Mouse (Mus musculus) mesoderm, embryonic 11.5 days (tissue): ENCODE data around the gene Rps2.
"Not testable (repeated sequence)": the region's sequence is repeated elsewhere in the genome, so short reads cannot be mapped to it uniquely, and the experiment has no call there.

ENCODE experiments used
- DNase-seq: peaks from one replicate; pipeline ENCODE4 v3.0.0-alpha.2; 2012; ENCODE audit warnings: low read depth, low spot score

Gene Rps2

DNA sequence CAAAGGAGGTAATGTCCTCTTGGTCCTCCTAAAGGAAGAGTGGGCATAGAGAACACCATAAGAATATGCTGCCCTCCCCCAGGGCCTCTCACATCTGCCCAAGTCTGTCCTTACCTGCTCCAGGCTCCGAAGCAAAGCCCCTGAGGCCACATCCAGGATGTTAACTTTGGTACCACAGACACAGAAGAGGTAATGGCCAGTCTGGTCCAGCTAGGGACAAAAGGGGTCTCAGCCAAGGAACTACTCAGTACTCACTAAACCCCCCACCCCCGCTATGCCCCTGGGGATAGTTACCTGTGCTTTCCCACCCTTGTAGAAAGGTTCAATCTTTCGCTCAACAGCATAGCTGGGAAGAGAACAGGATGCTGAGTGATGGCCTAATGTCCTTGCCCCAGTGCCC lies 12.1 kb upstream of the Rps2 start:
- DNase-seq: no peak

DNA sequence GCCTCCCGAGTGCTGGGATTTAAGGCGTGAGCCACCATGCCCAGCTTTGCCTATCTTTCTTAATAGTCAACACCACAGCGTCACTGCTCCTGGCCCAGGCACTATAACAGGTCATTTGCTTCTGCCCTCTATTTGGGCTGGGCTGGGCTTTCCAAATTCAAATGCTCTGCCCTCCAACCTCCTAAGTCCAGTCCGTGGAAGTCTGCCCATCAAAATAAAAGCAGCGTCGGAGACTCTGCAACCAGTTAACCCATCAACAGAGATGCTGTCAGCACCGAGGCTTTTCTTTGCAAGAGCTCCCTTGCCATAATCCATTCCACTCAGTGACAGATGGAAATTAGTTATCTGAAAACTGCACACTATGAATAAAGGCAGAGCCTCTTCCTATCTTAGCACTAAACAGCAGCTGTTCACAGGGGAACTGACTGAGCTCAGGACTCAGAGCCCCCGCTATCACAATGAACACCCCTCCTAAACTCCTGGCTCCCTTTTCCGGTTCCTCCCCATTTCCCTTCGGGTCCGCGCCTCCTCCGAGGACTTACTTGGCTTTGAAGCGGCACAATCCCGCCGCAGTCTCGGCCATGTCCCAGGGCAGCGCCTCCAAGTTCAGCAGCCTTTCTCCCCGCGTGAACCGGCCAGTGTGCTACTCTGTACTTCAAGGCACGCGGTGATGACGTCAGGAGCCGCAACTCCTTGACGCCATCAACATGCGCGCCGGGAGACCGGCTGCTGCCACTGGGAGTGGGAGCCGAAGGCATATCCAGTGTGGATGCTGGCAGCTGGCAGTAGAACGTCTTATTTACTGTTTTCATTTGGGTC lies 10.7 kb upstream of the Rps2 start, which contains the start of gene Tbl3:
Gene Tbl3, minus strand, starts transcription at position 679 of the 819 bp plus-strand sequence.
- peak; percentile 94 for DNase-seq

DNA sequence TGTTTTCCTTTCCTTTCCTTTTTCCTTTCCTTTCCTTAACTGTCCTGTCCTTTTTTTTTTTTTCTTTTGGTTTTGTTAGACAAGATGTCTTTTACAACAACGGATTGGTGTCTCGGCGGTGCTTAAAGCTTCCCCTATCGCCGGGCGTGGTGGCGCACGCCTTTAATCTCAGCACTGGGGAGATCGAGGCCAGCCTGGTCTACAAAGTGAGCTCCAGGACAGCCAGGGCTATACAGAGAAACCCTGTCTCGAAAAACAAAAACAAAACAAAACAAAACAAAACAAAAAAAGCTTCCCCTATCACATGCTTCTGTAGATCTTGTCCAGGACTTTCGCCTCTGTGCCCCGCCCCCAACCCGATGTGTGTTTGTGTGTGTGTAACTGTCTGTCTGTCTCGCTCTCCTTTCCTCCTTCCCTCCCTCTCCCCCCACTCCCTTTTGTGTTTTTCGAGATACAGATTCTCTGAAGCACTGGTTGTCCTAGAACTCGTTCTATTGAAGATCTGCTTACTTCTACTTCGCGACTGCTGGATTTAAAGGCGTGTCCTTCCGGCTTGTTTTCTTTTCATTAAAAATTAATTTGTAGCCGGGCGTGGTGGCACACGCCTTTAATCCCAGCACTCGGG lies 10.0 kb upstream of the Rps2 start:
- DNase-seq: no peak

DNA sequence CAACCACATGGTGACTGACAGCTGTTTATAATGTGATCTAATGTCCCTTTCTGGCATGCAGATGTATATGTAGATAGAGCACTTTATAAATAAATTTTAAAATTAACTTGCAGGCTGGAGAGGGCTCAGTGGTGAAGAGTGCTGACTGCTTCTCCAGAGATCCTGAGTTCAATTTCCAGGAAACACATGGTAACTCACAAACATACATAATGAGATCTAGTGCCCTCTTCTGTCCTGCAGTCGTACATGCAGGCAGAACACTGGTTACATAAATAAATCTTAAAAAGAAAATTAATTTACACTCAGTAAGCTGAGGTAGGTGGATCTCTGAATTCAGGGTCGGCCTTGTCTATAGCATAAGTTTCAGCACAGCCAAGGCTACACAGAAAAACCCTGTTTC lies 9.3 kb upstream of the Rps2 start:
- DNase-seq: no peak

DNA sequence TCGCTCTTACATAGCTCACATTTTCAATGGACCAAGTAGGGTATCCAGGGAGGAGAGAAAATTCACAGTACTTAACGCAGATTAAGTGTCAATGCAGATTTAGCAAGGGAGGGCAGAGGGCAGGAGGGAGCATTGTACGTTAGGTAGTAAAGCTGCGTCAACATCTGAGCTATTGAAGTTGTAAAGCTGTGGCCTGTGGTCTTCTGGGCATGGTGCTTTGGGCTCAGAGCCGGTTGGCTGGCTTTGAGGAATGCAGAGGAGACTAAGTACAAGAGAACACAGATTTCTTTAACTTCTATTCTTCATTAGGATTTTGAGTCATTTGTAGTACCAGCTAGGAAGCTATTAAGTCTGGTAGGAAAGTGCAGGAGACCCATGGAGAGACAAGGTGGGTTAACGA lies 2.4 kb upstream of the Rps2 start:
- DNase-seq: no peak

DNA sequence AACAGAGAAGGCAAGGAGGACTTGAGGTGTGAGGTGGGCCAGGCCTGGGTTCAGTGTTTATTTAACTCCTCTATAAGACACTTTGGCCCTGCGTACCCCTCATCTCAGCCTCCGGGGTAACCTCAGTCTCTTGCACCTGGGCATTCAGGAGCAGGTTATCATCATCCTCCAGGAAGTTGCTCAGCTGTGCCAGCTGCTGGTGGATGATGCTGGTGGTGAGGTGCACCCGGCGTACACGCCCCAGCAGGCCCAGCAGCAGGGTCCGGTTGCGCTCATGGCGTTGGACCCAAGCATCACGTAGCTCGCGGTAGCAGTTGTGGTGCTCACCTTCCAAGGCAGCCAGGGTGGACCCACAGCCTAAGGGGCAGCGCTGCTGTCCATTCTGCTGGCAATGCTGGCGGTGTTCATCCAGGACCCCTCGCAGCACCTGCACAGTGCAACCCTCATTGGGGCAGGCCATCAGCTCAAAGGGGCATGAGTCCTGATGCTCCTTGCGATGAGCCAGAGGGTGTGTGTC lies 1.7 kb upstream of the Rps2 start:
- no peak for DNase-seq

DNA sequence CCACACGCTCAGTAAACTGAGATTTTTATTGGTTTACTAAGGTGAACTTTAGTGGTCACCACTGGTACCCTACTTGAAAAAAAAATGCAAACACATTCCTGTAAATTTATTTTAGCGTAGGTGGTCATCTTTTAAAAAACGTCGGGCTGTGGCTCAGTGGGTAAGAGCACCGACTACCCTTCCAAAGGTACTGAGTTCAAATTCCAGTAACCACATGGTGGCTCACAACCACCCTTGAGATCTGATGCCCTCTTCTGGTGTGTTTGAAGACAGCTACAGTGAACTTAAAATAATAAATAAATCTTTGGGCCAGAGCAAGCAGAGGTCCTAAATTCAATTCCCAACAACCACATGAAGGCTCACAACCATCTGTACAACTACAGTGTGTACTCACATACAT lies 1.0 kb downstream of the Rps2 start:
- not testable (repeated sequence) for DNase-seq

DNA sequence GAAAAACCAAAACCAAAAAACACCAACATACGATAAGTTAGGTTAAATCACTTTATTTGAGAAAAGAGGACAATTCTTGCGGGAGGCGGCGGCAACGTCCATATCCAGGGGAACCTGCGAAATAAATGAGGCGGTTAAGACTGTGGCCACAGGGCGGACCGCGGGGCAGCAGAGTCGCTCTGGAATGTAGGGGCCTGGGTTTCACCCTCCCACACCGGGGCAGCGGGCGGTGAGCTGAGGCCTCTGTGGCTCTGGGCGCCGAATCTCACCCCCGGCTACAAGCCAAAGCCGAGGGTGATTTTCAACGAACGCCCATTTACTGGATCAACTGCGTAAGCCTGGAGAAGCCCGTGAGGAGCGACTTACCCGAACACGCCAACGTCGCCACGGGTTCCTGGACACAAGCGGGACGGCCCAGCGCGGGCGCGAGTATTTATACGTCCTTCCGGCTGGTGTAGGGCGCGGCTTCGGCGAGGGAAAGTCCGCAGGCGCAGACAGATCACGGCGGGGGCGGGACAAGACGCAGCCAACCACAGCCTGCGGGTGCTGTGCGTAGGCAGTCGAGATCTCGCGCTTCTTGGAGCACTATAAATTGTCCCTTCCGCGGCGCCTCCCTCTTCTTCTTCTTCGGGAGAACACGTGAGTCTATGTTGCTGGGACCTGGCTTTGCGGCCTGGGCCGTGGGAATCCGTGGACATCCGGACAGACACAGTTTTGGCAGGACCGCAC lies 1.7 kb downstream of the Rps2 start:
- DNase-seq: peak; percentile 99

DNA sequence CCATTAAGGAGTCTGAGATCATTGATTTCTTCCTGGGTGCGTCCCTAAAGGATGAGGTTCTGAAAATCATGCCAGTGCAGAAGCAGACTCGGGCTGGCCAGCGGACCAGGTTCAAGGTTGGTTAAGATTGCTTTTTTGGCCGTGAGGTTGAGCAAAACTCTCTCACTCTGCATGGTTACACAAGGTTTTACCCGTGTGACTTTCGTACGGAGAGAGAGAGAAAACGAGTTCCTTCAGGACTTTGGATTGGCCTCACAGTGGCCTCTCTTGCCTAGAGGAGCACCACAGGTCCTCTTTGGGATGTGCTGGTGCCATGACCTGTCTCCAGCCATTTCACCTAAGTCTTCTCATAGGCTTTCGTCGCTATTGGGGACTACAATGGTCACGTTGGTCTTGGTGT lies 2.7 kb downstream of the Rps2 start:
- DNase-seq: not testable (repeated sequence)

DNA sequence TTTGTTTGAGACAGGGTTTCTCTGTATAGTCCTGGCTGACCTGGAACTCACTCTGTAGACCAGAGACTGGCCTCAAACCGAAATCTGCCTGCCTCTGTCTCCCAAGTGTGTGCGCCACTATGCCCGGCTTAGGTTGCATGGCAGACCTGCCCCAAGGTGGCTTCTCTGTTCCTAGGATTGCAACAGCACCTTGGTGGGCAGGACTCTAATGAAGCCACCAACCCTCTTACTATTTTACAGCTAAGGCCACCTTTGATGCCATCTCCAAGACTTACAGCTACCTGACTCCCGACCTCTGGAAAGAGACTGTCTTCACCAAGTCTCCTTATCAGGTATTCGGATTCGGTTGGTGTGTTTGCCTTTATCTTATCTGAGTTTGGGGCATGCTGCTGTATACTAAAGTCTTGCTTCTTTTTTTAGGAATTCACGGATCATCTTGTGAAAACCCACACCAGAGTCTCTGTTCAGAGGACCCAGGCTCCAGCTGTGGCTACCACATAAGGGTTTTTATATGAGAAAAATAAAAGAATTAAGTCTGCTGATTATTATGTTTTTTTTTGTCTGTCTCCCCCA lies 3.6 kb downstream of the Rps2 start:
- DNase-seq: not testable (repeated sequence)

DNA sequence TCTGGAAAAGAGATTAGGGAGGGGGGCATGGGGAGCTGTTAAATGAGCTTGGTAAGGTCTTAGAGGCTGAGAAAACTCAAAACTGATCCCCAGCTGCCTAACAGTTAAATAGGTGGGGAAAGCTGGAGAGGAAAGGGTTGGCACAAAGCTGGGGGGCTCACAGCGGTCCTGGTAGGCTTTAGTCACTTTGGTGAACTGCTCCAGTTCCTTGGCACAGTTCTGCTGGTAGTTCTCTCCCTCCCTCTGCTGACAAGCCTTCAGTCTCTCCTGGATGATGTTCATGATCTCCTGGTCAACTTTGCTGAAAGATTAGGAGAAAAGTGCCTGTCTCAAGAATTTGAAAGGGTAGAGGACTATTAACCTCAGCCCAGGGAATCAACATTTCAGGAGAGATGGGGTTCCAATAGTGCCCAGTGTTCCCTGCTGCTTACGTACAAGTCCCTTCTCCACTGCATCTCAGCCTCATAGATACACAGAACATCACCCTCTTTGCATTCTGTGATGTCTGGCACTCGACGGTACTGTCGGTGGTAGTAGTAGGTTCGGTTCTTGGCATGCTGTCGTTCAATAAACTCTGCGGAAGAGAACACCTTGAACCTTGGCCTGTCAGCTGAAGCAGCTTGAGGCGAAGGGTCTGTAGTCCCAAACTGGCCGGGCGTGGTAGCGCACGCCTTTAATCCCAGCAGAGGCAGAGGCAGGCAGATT lies 4.5 kb downstream of the Rps2 start:
- no peak for DNase-seq

DNA sequence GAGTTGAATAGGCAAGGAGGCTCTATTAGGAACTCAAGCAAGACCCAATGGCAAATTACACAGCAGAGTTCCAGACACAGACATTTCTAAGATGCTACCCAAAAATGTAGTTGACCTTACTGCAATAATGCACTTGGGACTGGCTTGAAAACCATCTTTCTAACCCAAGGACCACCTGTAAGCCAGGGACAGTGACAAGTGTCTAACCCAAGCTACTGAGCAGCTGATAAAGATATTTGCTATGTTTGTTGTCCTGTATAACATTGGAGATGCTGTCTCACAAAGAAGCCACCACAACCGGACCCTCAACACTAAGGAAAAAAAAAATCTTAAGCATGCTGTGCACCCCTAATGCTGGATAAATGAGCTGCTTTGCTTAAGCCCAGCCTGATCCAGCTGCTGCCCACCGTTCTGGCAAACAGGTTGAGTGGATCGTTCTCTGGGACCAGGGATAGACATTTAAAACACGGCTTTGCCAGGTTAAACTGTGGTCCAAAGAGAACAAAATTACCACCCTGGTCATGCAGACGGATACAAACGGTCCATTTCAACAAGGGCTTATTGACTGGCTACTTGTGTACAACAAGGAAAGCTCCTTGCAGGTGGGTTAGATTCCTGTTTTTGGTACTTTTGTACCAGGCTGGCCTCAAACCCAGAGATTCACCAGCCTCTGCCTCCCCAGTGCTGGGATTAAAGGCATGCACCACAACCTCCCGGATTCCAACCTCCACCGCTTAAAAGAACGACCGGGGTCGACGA lies 5.4 kb downstream of the Rps2 start:
- DNase-seq: no peak

DNA sequence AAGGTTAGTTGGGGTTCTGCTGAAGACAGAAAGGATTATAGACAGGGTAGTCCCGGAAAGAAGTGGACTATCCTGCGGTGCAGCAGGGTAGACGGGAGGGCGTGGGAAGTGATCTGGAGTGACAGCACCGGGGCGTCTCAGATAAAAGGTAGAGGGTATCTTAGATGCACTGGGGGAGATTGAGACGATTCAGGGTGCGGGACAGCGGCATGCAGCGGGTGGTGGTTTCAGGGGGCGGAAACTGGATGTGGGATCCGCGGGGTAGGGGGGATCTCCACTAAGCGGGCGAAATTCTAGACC lies 5.9 kb downstream of the Rps2 start:
- no peak for DNase-seq

DNA sequence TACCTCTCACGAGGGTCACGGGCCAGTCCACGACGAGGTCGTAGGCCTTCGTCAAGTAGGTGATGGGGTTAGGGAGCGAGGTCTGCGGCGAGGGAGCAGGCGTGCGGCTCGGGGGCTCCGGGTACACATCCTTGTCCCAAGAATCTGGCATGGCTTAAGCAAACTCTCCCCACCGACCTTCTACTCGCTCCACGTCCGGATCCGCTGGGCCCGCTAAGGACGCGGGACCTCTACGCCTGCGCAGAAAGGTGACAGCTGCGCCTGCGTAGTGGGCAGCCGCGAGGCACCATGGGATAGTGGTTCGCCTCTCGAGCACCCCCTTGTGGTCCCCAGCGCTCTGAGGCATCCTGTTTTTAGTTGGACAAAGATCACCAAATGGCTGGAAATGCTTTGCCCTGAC lies 6.3 kb downstream of the Rps2 start, which contains the start of gene Ndufb10:
Gene Ndufb10, minus strand, starts transcription at position 295 of the 400 bp plus-strand sequence.
- peak; percentile 97 for DNase-seq

DNA sequence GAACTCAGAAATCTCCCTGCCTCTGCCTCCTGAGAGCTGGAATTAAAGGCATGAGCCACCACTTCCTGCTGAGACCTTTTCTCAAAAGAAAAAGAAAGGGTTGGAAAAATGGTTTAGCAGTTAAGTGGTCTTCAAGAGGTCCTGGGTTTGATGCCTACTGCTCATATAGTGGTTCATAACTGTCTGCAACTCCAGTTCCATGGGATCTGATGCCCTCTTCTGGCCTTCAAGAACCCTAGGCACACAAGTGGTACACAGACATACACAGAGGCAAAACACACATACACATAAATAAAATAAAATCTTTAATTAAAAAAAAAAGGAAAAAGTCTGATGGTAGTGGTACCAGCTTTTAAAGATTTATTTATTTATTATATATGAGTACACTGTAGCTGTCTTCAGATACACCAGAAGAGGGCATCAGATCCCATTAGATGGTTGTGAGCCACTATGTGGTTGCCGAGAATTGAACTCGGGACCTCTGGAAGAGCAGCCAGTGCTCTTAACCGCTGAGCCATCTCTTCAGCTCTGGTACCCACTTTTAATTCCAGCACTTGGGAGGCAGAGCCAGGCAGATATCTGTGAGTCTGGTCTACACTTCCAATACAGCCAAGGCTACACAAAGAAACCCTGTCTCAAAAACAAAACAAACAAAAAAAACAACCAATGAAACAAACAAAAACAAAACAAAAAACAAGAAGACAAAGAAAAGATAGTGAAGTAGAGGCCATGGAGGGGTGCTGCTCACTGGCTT lies 7.9 kb downstream of the Rps2 start:
- DNase-seq: no peak

DNA sequence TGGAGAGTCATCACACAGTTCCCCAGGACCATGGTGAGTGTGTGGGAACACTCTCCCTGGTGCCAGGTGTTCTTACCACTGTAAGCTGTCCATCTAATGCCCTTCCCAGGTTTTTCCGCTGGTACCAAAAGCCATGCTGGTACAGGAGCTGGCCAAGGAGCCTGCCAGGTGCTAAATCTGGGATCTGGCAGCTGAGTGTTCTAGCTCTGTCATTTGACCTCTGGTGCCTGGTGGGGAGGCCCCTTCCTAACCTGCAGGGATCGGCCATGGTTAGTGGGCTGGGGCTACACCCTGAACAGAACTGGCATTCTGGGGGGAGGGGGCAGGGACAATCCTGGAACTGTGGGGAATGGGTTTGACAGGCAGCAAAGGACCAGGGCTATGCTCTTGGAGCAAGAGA lies 9.7 kb downstream of the Rps2 start, which contains the start of gene Rpl3l:
Gene Rpl3l, plus strand, starts transcription at position 203 of the 400 bp plus-strand sequence.
- DNase-seq: no peak

DNA sequence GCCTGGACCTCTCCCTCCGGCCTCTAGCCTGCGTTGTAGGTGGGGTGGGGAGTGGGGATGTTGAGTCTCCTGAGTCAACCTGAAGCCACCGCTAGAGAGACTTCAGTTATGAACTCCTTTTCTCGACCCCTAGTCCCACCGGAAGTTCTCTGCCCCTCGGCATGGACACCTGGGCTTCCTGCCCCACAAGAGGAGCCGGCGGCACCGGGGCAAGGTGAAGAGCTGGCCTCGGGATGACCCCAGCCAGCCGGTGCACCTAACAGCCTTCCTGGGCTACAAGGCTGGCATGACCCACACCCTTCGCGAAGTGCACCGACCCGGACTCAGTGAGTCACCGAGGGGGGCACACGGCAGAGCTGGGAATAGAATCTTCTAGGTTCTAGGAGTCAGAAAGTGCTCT lies 10.3 kb downstream of the Rps2 start:
- DNase-seq: no peak

DNA sequence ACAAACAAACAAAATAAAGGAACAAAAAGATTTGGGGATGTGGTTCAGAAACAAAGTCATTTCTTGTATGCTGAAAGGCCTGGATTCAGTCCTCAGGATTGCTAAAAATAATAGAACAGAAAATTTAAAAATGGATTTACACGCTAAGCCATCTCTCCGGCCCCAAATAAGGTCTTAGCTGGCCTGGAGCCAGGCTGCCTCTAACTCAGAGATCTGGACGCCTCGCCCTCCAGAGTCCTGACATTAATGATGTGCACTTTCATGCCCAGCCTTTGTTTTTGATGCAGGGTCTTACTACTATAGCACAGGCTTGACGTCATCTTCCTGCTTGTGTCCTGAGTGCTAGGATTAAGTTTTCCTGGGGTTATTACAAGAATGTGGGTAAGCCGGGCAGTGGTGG lies 11.2 kb downstream of the Rps2 start:
- no peak for DNase-seq

DNA sequence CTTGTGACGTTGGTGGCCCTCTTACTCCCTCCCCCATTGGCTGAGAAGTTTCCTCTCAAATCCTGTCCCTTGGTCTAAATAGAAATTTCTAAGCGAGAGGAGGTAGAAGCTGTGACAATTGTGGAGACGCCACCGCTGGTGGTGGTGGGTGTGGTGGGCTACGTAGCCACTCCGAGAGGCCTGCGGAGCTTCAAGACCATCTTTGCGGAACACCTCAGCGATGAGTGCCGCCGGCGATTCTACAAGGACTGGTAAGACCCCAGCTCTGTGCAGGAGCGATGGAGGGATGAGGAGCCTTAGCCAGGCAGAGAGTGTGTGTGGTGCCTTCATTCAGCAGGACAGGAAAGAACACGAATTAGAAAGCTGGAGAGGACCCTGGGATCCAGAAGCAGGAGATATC lies 12.9 kb downstream of the Rps2 start:
- DNase-seq: no peak
